Comparison of ENCODE assay signal across 7 mouse cellular contexts in the genomic region with DNA sequence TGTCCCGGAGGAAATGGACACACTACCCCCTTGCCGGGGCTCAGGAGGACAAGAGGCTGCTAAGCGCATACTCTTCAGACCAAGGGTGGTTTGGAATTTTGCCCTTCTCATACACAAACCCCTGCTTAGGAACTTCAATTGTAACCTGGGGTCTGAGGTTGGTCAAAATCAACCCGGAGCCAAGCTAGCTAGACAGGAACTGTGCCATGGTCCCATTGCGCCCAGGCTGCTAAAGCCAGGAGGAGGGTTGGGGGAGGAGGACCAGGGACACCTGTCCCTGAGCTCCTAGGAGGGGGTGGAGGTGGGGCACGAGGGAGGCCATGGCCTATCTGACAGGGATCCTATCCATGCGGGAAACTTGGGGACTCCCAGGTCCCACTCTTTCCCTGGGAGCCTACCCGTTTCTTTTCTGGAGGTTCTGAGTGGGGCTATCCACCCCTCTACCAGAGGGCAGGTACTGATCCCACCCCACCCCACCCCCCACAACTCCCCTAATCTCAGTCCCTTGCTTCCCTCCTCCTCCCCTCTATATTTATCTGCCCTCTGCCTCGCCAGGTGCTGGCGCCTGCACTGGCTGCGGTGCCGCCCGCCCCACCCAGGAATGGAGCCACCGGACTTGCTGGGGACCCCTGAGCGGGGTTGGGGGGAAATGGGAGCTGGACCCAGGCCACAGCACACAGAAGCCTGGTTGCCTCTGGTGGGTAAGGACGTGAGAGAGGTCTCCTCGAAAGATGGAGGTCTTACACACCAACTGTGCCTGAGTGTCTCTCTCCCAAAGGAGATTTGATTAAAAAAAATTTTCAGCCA. TPM values are rescaled to one million over a fixed set of nuclear protein-coding genes. Genes with fewer than 3 reads are reported as not detected.
DNase-seq lines count a peak whose midpoint lies in the region; ATAC-seq lines count a peak whose summit lies in the region.

No protein-coding gene starts in this region.

- H3K9me3 ChIP-seq in neural tube, embryonic 11.5 days (ENCODE audit: control insufficient read depth, low read length): no peaks in the 10 kb centered on the region
- H3K9me3 ChIP-seq in forebrain, embryonic 10.5 days: no peaks in the 10 kb centered on the region
- H3K9me3 ChIP-seq in limb, embryonic 11.5 days (ENCODE audit: control insufficient read depth, low read length): no peaks in the 10 kb centered on the region

- peaks cover 19% of the 10 kb centered on the region for H3K4me1 ChIP-seq in neural tube, embryonic 11.5 days (ENCODE audit: control insufficient read depth, insufficient read depth, low read length)
- H3K4me1 ChIP-seq in forebrain, embryonic 10.5 days: peaks cover 77% of the 10 kb centered on the region
- peaks cover 41% of the 10 kb centered on the region for H3K4me1 ChIP-seq in limb, embryonic 11.5 days (ENCODE audit: control insufficient read depth, insufficient read depth, low read length)

- 11% methylated on average over 17 of the region's 17 CpGs for WGBS in neural tube, embryonic 11.5 days
- WGBS in forebrain, embryonic 10.5 days: 12% methylated on average over 17 of the region's 17 CpGs
- WGBS in limb, embryonic 11.5 days: 13% methylated on average over 17 of the region's 17 CpGs

- H3K4me3 ChIP-seq in neural tube, embryonic 11.5 days (ENCODE audit: low read depth, low read length): peak overlapping the region; percentile 65
- H3K4me3 ChIP-seq in forebrain, embryonic 10.5 days: peak overlapping the region; percentile 71
- peak overlapping the region; percentile 61 for H3K4me3 ChIP-seq in limb, embryonic 11.5 days (ENCODE audit: low read depth, low read length)

- DNase-seq in neural tube, embryonic 11.5 days (ENCODE audit: low spot score): no peak
- no peak for DNase-seq in neural tube, embryonic 10.5 days (ENCODE audit: extremely low spot score, low spot score)
- no peak for DNase-seq in forebrain, embryonic 10.5 days (ENCODE audit: extremely low spot score, low spot score)
- DNase-seq in limb, embryonic 11.5 days (ENCODE audit: low spot score): no peak
- DNase-seq in skeletal muscle tissue, adult 2 months (ENCODE audit: low read depth, low spot score): peak; percentile 68
- DNase-seq in layer of hippocampus, adult 8-10 months (ENCODE audit: low spot score in 2 of 2): no peak
- DNase-seq in left cerebral cortex, adult 9 months (ENCODE audit: low spot score in 2 of 2): no peak

- no peak overlapping the region; the same call in 1 of the 2 replicates for H3K9ac ChIP-seq in neural tube, embryonic 11.5 days (ENCODE audit: low read length)
- H3K9ac ChIP-seq in limb, embryonic 11.5 days (ENCODE audit: low read length): no peak overlapping the region

- H3K27me3 ChIP-seq in neural tube, embryonic 11.5 days (ENCODE audit: control insufficient read depth, insufficient read depth, low read length): peaks cover 72% of the 10 kb centered on the region
- H3K27me3 ChIP-seq in forebrain, embryonic 10.5 days (ENCODE audit: poor library complexity, severe bottlenecking): peaks cover 96% of the 10 kb centered on the region
- peaks cover 77% of the 10 kb centered on the region for H3K27me3 ChIP-seq in limb, embryonic 11.5 days (ENCODE audit: control insufficient read depth, insufficient read depth, low read length)

- peak overlapping the region; percentile 76 for H3K4me2 ChIP-seq in neural tube, embryonic 11.5 days (ENCODE audit: low read depth)
- peak overlapping the region; percentile 94 for H3K4me2 ChIP-seq in limb, embryonic 11.5 days (ENCODE audit: low read depth, severe bottlenecking)

- no peak for ATAC-seq in neural tube, embryonic 11.5 days (ENCODE audit: insufficient read depth, low FRiP score, low TSS enrichment)
- no peak for ATAC-seq in limb, embryonic 11.5 days (ENCODE audit: insufficient number of reproducible peaks, low FRiP score, low TSS enrichment, low read depth)

- H3K36me3 ChIP-seq in neural tube, embryonic 11.5 days (ENCODE audit: control insufficient read depth, insufficient read depth, low read length): no peaks in the 10 kb centered on the region
- peaks cover 20% of the 10 kb centered on the region for H3K36me3 ChIP-seq in forebrain, embryonic 10.5 days (replicated peaks)
- no peaks in the 10 kb centered on the region; the same call in 1 of the 2 replicates for H3K36me3 ChIP-seq in limb, embryonic 11.5 days (ENCODE audit: control insufficient read depth, insufficient read depth, low read length)

- H3K27ac ChIP-seq in neural tube, embryonic 11.5 days (ENCODE audit: low read depth, low read length): no peak overlapping the region
- no peak overlapping the region for H3K27ac ChIP-seq in forebrain, embryonic 10.5 days
- H3K27ac ChIP-seq in limb, embryonic 11.5 days (replicated peaks; ENCODE audit: low read depth, low read length): no peak overlapping the region

RNA-seq across cellular contexts. Expression of a gene that starts 0.8 kb away (rescaled TPM):
- polyA plus RNA-seq in neural tube, embryonic 11.5 days (2014; fragmentation: Nextera tagmentation; extraction: Ambion mirVana): 0.94 and 1.0 TPM in 2 replicates
- polyA plus RNA-seq in forebrain, embryonic 10.5 days (2016; fragmentation: Nextera tagmentation; extraction: Ambion mirVana): 0.12 and 0.16 TPM in 2 replicates
- polyA plus RNA-seq in limb, embryonic 11.5 days (2014; fragmentation: Nextera tagmentation; extraction: Ambion mirVana): 0.04 and 0.21 TPM in 2 replicates
- total RNA-seq in layer of hippocampus, adult 8-10 months (2022): 100 to 1,000 TPM; 157 to 185 (median 168) TPM

RNA-seq across cellular contexts. Expression of a gene that starts 1.6 kb away (rescaled TPM):
- polyA plus RNA-seq in neural tube, embryonic 11.5 days (2014; fragmentation: Nextera tagmentation; extraction: Ambion mirVana): 9.2 and 11.8 TPM in 2 replicates
- 3.5 and 4.8 TPM in 2 replicates for polyA plus RNA-seq in forebrain, embryonic 10.5 days (2016; fragmentation: Nextera tagmentation; extraction: Ambion mirVana)
- 2.6 and 4.1 TPM in 2 replicates for polyA plus RNA-seq in limb, embryonic 11.5 days (2014; fragmentation: Nextera tagmentation; extraction: Ambion mirVana)
- total RNA-seq in layer of hippocampus, adult 8-10 months (2022): 10 to 100 TPM; 13.6 to 16.9 (median 15.6) TPM

RNA-seq across cellular contexts. Expression of a gene that starts 5.7 kb away (rescaled TPM):
- 0.14 and 0.44 TPM in 2 replicates for polyA plus RNA-seq in neural tube, embryonic 11.5 days (2014; fragmentation: Nextera tagmentation; extraction: Ambion mirVana)
- not detected in 2 replicates for polyA plus RNA-seq in forebrain, embryonic 10.5 days (2016; fragmentation: Nextera tagmentation; extraction: Ambion mirVana)
- 0.13 TPM in 1 of 2 replicates, not detected in the other for polyA plus RNA-seq in limb, embryonic 11.5 days (2014; fragmentation: Nextera tagmentation; extraction: Ambion mirVana)
- total RNA-seq in layer of hippocampus, adult 8-10 months (2022): under 1 TPM; 0.31 to 0.50 (median 0.35) TPM

RNA-seq across cellular contexts. Expression of a gene that starts 13.8 kb away (rescaled TPM):
- 6.2 and 6.9 TPM in 2 replicates for polyA plus RNA-seq in neural tube, embryonic 11.5 days (2014; fragmentation: Nextera tagmentation; extraction: Ambion mirVana)
- 2.3 and 2.7 TPM in 2 replicates for polyA plus RNA-seq in forebrain, embryonic 10.5 days (2016; fragmentation: Nextera tagmentation; extraction: Ambion mirVana)
- polyA plus RNA-seq in limb, embryonic 11.5 days (2014; fragmentation: Nextera tagmentation; extraction: Ambion mirVana): 4.8 and 5.0 TPM in 2 replicates
- total RNA-seq in layer of hippocampus, adult 8-10 months (2022): 10 to 100 TPM; 32.9 to 43.5 (median 38.2) TPM

RNA-seq across cellular contexts. Expression of a gene that starts 49.8 kb away (rescaled TPM):
- polyA plus RNA-seq in neural tube, embryonic 11.5 days (2014; fragmentation: Nextera tagmentation; extraction: Ambion mirVana): 111 and 116 TPM in 2 replicates
- polyA plus RNA-seq in forebrain, embryonic 10.5 days (2016; fragmentation: Nextera tagmentation; extraction: Ambion mirVana): 143 and 145 TPM in 2 replicates
- polyA plus RNA-seq in limb, embryonic 11.5 days (2014; fragmentation: Nextera tagmentation; extraction: Ambion mirVana): 113 and 119 TPM in 2 replicates
- 10 to 100 TPM; 39.8 to 43.9 (median 43.3) TPM for total RNA-seq in layer of hippocampus, adult 8-10 months (2022)
